Mouse (Mus musculus) liver, embryonic 12.5 days (tissue): ENCODE data around the gene Gm5134. TPM values are rescaled to one million over a fixed set of nuclear protein-coding genes. Genes with fewer than 3 reads are reported as not detected.

Experiments used
- ATAC-seq: fragments of 200-750 bp; cut with Nextera tagmentation; 2 replicates; pipeline ENCODE4 v1.8.0; 2017; ENCODE audit warnings: moderate number of reproducible peaks, mild to moderate bottlenecking, moderate library complexity
- H3K27ac ChIP-seq: fragments of 300-500 bp; sonication (generic); 2 replicates; pipeline ENCODE4 v1.5.1; 2016; ENCODE audit warnings: mild to moderate bottlenecking
- H3K27me3 ChIP-seq: fragments of 300-500 bp; sonication (generic); replicated peaks from 2 replicates; pipeline ENCODE4 v1.6.1; 2016; ENCODE audit warnings: mild to moderate bottlenecking, moderate library complexity
- H3K36me3 ChIP-seq: fragments of 300-500 bp; sonication (generic); 2 replicates; pipeline ENCODE4 v1.6.1; 2016; ENCODE audit warnings: mild to moderate bottlenecking, moderate library complexity
- H3K4me1 ChIP-seq: fragments of 300-500 bp; sonication (generic); 2 replicates; pipeline ENCODE4 v1.6.1; 2016
- H3K4me2 ChIP-seq: fragments of 300-500 bp; sonication (generic); 2 replicates; pipeline ENCODE4 v1.6.1; 2016; ENCODE audit warnings: mild to moderate bottlenecking, moderate library complexity
- H3K4me3 ChIP-seq: fragments of 300-500 bp; sonication (generic); 2 replicates; pipeline ENCODE4 v1.5.1; 2016; ENCODE audit warnings: mild to moderate bottlenecking, moderate library complexity
- H3K9ac ChIP-seq: fragments of 300-500 bp; sonication (generic); 2 replicates; pipeline ENCODE4 v1.6.1; 2016; ENCODE audit warnings: mild to moderate bottlenecking, moderate library complexity
- H3K9me3 ChIP-seq: fragments of 300-500 bp; sonication (generic); replicated peaks from 2 replicates; pipeline ENCODE4 v1.6.1; 2016; ENCODE audit warnings: mild to moderate bottlenecking, moderate library complexity
- WGBS: fragments of 180-500 bp; shearing (Covaris S2); methylation state at CpG from one replicate; pipeline ENCODE4 v1.1.7; 2016; ENCODE audit not compliant: insufficient replicate concordance; 5-methylcytosine and 5-hydroxymethylcytosine counted together
- polyA plus RNA-seq: library from polyadenylated mRNA; unstranded; fragments of >200 nt; fragmentation: Nextera tagmentation; extraction: Ambion mirVana; gene quantifications from 2 replicates; pipeline ENCODE4 v1.2.1, GENCODE M21; 2016

Gm5134 gene
- 0.06 and 0.07 TPM in 2 replicates for polyA plus RNA-seq

- H3K9me3 ChIP-seq, result no peaks in the 10 kb centered on the region
- peaks cover 25% of the 10 kb centered on the region for H3K4me1 ChIP-seq
- H3K27me3 ChIP-seq, result peaks cover 49% of the 10 kb centered on the region
- ATAC-seq, result peak; percentile 38
- peak within 1 kb of the TSS; percentile 47 for H3K4me3 ChIP-seq
- H3K9ac ChIP-seq, result peak within 1 kb of the TSS; percentile 55
- WGBS, result 13% methylated on average over 20 of the region's 20 CpGs
- H3K27ac ChIP-seq, result no peak within 1 kb of the TSS
- H3K4me2 ChIP-seq, result peak within 1 kb of the TSS; percentile 69
- no peaks in the 10 kb centered on the region for H3K36me3 ChIP-seq
Observed at GRCm38 (mm10) chr10:75954381-75954811, at the start of gene Gm5134. Gene Gm5134 (plus strand): TSS chr10:75954514.

GRCm38 (mm10) chr10:75906882-75907281, 47.4 kb upstream of the Gm5134 start:
- Histone ChIP-seq H3K4me1 (no peaks in the 10 kb centered on the region), H3K4me3 (no peak overlapping the region), H3K4me2 (no peak overlapping the region), H3K9ac (no peak overlapping the region), H3K27ac (no peak overlapping the region), H3K36me3 (peaks cover 98% of the 10 kb centered on the region), H3K9me3 (no peaks in the 10 kb centered on the region), H3K27me3 (no peaks in the 10 kb centered on the region)
- no peak for ATAC-seq
- WGBS, result 88% methylated on average over 4 of the region's 4 CpGs

- no peak for ATAC-seq
- H3K36me3 ChIP-seq, result peaks cover 90% of the 10 kb centered on the region
- H3K4me3 ChIP-seq, result no peak overlapping the region
- peaks cover 12% of the 10 kb centered on the region for H3K4me1 ChIP-seq
- WGBS, result 74% methylated on average over 2 of the region's 2 CpGs
- no peaks in the 10 kb centered on the region for H3K9me3 ChIP-seq
- H3K9ac ChIP-seq, result no peak overlapping the region
- H3K27me3 ChIP-seq, result no peaks in the 10 kb centered on the region
- no peak overlapping the region for H3K27ac ChIP-seq
- no peak overlapping the region for H3K4me2 ChIP-seq
Observed at GRCm38 (mm10) chr10:75910698-75911097, 43.6 kb upstream of the Gm5134 start.

- H3K36me3 ChIP-seq, result peaks cover 90% of the 10 kb centered on the region
- H3K9me3 ChIP-seq, result no peaks in the 10 kb centered on the region
- WGBS, result 50% methylated on average over 6 of the region's 6 CpGs
- H3K27ac ChIP-seq, result no peak overlapping the region
- no peak overlapping the region for H3K9ac ChIP-seq
- no peak for ATAC-seq
- H3K27me3 ChIP-seq, result no peaks in the 10 kb centered on the region
- no peak overlapping the region for H3K4me2 ChIP-seq
- H3K4me1 ChIP-seq, result peaks cover 13% of the 10 kb centered on the region
- no peak overlapping the region for H3K4me3 ChIP-seq
Observed at GRCm38 (mm10) chr10:75913013-75913589, 41.2 kb upstream of the Gm5134 start.

- no peak for ATAC-seq
- H3K4me2 ChIP-seq, result no peak overlapping the region
- peaks cover 85% of the 10 kb centered on the region for H3K36me3 ChIP-seq
- no peaks in the 10 kb centered on the region for H3K9me3 ChIP-seq
- no peak overlapping the region for H3K4me3 ChIP-seq
- H3K27ac ChIP-seq, result no peak overlapping the region
- WGBS, result 75% methylated on average over 7 of the region's 7 CpGs
- no peaks in the 10 kb centered on the region for H3K27me3 ChIP-seq
- H3K4me1 ChIP-seq, result peaks cover 36% of the 10 kb centered on the region
- H3K9ac ChIP-seq, result no peak overlapping the region
Observed at GRCm38 (mm10) chr10:75915557-75915956, 38.8 kb upstream of the Gm5134 start.

GRCm38 (mm10) chr10:75916840-75917239, 37.5 kb upstream of the Gm5134 start:
- no peaks in the 10 kb centered on the region for H3K9me3 ChIP-seq
- no peak for ATAC-seq
- no peaks in the 10 kb centered on the region for H3K27me3 ChIP-seq
- H3K36me3 ChIP-seq, result peaks cover 72% of the 10 kb centered on the region
- H3K27ac ChIP-seq, result no peak overlapping the region
- H3K4me1 ChIP-seq, result peaks cover 42% of the 10 kb centered on the region
- WGBS, result 88% methylated on average over 8 of the region's 8 CpGs
- H3K4me2 ChIP-seq, result no peak overlapping the region
- H3K4me3 ChIP-seq, result no peak overlapping the region
- H3K9ac ChIP-seq, result no peak overlapping the region

GRCm38 (mm10) chr10:75919026-75919425, 35.3 kb upstream of the Gm5134 start:
- no peak overlapping the region for H3K4me2 ChIP-seq
- ATAC-seq, result no peak
- peaks cover 48% of the 10 kb centered on the region for H3K4me1 ChIP-seq
- no peaks in the 10 kb centered on the region for H3K27me3 ChIP-seq
- no peak overlapping the region for H3K27ac ChIP-seq
- peaks cover 63% of the 10 kb centered on the region for H3K36me3 ChIP-seq
- WGBS, result 82% methylated on average over 5 of the region's 5 CpGs
- no peak overlapping the region for H3K9ac ChIP-seq
- no peak overlapping the region for H3K4me3 ChIP-seq
- H3K9me3 ChIP-seq, result no peaks in the 10 kb centered on the region

- under 1% methylated on average over 76 of the region's 76 CpGs for WGBS
- Histone ChIP-seq H3K4me3 (peak within 1 kb of the TSS; percentile 91), H3K27me3 (peaks cover 11% of the 10 kb centered on the region; the same call in 1 of the 2 replicates), H3K4me2 (peak within 1 kb of the TSS; percentile 96), H3K27ac (peak within 1 kb of the TSS; percentile 92), H3K9me3 (no peaks in the 10 kb centered on the region), H3K4me1 (peaks cover 48% of the 10 kb centered on the region), H3K9ac (peak within 1 kb of the TSS; percentile 94), H3K36me3 (peaks cover 42% of the 10 kb centered on the region)
- peak; percentile 89 for ATAC-seq
Observed at GRCm38 (mm10) chr10:75921026-75921725, 33.1 kb upstream of the Gm5134 start, which contains the start of gene Smarcb1. Gene Smarcb1 (minus strand): TSS chr10:75921617.

GRCm38 (mm10) chr10:75921726-75922560, 32.4 kb upstream of the Gm5134 start:
- H3K9me3 ChIP-seq, result no peaks in the 10 kb centered on the region
- H3K4me1 ChIP-seq, result peaks cover 48% of the 10 kb centered on the region
- H3K4me3 ChIP-seq, result peak overlapping the region; percentile 91
- H3K27ac ChIP-seq, result peak overlapping the region; percentile 92
- peaks cover 19% of the 10 kb centered on the region; the same call in 1 of the 2 replicates for H3K27me3 ChIP-seq
- peak; percentile 47 for ATAC-seq
- peak overlapping the region; percentile 94 for H3K9ac ChIP-seq
- H3K4me2 ChIP-seq, result peak overlapping the region; percentile 96
- H3K36me3 ChIP-seq, result peaks cover 35% of the 10 kb centered on the region
- 6% methylated on average over 22 of the region's 22 CpGs for WGBS

GRCm38 (mm10) chr10:75924324-75924723, 30.0 kb upstream of the Gm5134 start:
- WGBS, result 52% methylated on average over 2 of the region's 2 CpGs
- Histone ChIP-seq H3K9me3 (no peaks in the 10 kb centered on the region), H3K27ac (no peak overlapping the region), H3K4me2 (no peak overlapping the region), H3K27me3 (peaks cover 43% of the 10 kb centered on the region), H3K9ac (no peak overlapping the region), H3K36me3 (peaks cover 11% of the 10 kb centered on the region; the same call in 1 of the 2 replicates), H3K4me1 (peaks cover 34% of the 10 kb centered on the region), H3K4me3 (no peak overlapping the region)
- ATAC-seq, result no peak

- ATAC-seq, result no peak
- H3K9me3 ChIP-seq, result no peaks in the 10 kb centered on the region
- no peak overlapping the region for H3K4me3 ChIP-seq
- H3K27ac ChIP-seq, result no peak overlapping the region
- 0 out of 2 replicates have a peak, but pooled peaks cover 6% of the 10 kb centered on the region for H3K36me3 ChIP-seq
- 35% methylated on average over 13 of the region's 13 CpGs for WGBS
- no peak overlapping the region for H3K9ac ChIP-seq
- H3K4me1 ChIP-seq, result peaks cover 30% of the 10 kb centered on the region
- no peak overlapping the region for H3K4me2 ChIP-seq
- peaks cover 63% of the 10 kb centered on the region for H3K27me3 ChIP-seq
Observed at GRCm38 (mm10) chr10:75926396-75926795, 27.9 kb upstream of the Gm5134 start.

GRCm38 (mm10) chr10:75930304-75930703, 24.0 kb upstream of the Gm5134 start:
- Histone ChIP-seq H3K9ac (no peak overlapping the region), H3K4me2 (no peak overlapping the region), H3K9me3 (no peaks in the 10 kb centered on the region), H3K36me3 (no peaks in the 10 kb centered on the region), H3K4me3 (no peak overlapping the region), H3K4me1 (peaks cover 31% of the 10 kb centered on the region), H3K27ac (no peak overlapping the region), H3K27me3 (peaks cover 89% of the 10 kb centered on the region)
- ATAC-seq, result no peak
- WGBS, result 53% methylated on average over 6 of the region's 6 CpGs
